Mouse (Mus musculus) skeletal muscle tissue, adult 2 months (tissue): ENCODE measurements at regions not wholly inside any gene's neighbourhood (a gene's known extent, or its start where the extent isn't known, plus 50 kb on each side); places are given as distances from the start of the nearest gene placed in this dataset.

Source experiments
- DNase-seq: peaks from one replicate; pipeline ENCODE4 v3.0.0-alpha.2; 2012; ENCODE audit warnings: low read depth, low spot score

GRCm38 (mm10) chr11:19073265-19073664 is 54.5 kb upstream of the Meis1 start:
- DNase-seq: no peak

- no peak for DNase-seq
Observed at GRCm38 (mm10) chr11:19073887-19074564, 55.2 kb upstream of the Meis1 start.

DNA sequence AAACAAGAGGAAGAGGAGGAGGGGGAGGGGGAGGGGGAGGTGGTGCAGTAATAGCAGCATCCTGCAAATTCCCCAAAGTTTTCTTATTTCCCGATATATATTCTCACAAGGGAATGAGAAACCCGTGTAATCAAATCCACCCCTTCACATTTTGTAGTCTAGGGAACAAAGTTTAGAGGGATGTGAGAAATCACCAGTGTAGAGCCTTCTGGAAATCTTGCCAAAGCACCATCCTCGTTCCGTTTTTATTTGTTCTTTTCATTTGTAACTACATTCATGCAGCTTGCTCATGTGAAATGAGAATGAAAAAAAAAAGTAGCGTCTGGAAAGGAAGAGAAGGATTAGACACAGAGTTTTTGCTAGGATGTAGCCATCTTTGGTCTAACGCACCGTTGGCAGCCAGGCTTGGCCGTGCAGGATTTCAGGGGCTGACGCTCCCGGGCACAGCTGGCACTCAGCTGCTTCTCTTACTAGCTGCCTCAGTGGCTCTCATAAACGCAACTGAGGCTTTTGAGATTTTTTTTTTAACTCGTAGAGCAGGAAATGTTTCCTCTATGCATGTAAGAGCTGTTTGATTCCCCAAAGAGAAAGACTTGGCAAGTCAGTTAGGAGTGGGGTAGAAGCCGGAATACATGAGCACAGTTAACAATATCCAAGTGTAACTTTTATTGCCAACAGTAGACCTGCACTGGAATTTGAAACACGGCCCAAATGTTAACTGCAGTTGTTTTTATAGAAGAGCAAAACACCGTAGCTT is 72.5 kb upstream of the Meis1 start:
- no peak for DNase-seq

DNA sequence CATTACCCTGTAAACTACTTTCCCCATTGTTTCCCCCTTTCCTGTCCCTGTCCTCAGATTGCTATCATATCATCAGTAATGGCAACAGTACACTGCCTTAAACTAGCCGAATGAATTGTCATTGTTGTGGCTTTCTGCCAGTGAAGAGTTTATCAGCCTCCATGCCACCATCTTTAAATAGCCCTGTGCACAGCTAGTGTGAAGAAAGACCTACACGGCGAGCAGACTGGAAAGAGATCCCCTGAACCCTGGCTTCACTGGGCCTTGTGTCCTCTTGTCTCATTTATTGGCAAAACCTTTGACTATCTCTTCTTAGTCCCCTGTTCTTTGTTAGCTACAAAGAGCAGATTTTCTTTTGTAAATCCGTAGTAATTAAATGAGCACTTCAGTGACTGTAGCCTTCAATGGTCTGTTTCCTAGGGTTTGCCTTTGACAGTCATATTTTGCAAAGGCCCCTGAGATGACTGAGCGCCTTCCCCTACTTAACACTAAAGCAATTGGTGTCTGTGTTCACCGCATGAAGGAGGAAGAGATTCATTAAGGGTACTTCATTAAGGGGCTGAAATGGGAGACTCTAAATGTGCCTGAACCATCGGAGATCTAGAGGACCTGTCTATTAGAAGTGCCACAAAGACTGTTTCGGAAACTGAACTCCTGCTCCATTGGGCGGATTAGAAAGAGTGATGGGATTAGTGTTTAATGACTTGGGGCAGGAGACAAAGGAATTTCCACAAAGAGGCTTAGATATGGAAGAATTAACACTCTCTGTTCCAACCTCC is 74.4 kb upstream of the Meis1 start:
- no peak for DNase-seq

DNA sequence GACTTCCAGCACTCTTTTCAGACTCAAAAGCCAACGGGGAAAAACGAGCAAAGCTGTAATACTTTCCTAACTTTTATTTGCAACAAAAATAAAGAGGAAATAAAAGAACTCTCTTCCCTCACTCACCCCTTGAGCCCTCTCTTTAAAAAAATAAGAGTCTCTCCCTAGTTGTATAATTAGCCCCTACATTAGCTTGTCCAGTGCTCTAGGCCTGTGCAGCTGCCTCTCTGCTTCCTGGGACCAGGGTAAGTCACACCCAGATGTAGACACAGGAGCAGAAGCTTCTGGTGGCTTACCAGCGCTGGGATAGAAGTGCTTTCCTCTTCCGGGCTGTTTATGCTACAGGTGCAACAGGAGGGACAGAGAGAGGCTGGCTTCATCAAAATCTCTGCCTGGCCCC is 75.0 kb upstream of the Meis1 start:
- DNase-seq: no peak

GRCm38 (mm10) chr11:19094183-19094582 is 75.4 kb upstream of the Meis1 start:
- DNase-seq: no peak

DNA sequence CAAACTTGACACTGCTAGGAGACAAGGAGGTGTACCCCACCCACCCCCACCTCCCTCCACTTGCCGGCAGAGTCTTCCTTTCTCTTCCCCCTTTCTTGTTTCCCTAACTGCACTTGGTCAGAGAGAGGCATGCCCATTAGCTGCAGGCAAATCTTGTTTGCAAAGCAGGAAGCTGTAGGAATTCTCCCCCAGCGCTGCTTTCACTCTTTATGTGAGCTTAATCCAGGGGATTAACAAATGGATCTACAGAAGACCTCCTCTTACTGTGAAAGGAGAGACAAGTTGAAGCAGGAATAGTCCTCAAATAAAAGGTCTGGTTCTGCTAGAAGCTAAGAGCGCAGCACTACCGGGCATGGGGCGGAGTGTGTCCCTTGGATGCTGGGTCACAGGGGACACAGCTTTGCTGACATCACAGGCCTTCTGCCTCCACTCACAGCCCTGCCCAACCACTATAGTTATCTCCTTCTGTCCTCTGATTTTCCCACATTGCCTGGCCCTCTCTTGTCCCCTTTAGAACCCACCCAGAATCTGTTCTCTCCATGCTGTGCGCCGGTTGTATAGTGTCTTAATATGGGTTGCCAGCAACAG is 84.3 kb upstream of the Meis1 start:
- no peak for DNase-seq

DNA sequence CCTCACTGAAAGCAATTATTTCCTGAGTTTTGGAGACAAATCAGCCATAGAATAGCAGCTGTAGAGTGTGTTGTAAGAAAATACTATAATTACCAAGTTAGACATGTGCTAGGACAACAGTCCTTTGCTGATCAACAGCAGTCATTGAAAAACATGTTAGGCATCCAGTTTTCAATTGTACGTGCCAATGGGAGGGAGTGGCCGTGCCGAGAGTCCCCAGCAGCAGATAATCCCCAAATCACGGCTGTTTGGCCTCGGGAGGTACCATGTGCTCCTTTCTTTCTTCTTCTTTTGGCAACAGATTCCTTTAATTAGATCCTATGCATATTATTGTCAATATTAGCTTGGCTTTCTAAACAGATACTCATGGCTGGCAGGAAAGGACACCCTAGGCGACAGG is 88.4 kb upstream of the Meis1 start:
- no peak for DNase-seq

- no peak for DNase-seq
Observed at GRCm38 (mm10) chr11:19109055-19109454, 90.3 kb upstream of the Meis1 start.

GRCm38 (mm10) chr11:19111916-19112575 is 93.3 kb upstream of the Meis1 start:
- no peak for DNase-seq

DNA sequence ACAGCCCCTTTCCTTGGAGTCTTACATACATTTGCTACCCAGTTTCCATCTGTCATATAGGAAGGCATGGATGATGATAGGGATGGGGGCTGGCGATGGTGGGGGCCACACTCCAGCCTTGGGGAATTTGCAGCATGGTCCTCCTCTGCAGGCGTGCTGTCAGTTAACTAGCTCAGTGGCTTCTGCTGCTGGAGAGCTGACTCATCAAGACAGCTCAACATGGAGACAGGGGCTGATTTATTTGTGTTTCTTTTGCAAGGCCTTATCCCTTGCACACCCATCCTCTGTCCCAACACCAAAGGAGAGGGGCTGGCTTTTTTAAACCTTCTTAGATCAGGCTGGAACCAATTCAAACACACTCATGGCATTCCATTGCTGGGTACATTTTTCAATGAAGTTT is 98.3 kb upstream of the Meis1 start:
- no peak for DNase-seq

DNA sequence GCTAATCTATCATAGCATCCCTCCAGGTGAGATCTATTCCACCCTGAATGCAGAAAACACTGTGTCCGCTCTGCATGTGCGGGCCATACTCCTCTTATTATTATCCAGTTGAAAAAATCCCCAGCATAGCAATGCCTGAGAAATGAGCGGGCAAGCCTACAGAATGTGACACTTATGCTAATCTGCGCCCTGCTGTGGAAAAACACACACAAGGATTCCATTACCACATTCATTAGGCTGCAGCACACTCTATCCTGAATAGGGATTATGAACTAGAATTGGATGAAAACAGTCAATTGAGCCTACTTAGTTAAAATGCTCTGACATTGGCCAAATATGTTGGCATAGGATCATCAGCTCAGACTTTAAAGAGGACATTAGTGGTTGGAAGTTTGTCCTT is 99.5 kb upstream of the Meis1 start:
- no peak for DNase-seq

DNA sequence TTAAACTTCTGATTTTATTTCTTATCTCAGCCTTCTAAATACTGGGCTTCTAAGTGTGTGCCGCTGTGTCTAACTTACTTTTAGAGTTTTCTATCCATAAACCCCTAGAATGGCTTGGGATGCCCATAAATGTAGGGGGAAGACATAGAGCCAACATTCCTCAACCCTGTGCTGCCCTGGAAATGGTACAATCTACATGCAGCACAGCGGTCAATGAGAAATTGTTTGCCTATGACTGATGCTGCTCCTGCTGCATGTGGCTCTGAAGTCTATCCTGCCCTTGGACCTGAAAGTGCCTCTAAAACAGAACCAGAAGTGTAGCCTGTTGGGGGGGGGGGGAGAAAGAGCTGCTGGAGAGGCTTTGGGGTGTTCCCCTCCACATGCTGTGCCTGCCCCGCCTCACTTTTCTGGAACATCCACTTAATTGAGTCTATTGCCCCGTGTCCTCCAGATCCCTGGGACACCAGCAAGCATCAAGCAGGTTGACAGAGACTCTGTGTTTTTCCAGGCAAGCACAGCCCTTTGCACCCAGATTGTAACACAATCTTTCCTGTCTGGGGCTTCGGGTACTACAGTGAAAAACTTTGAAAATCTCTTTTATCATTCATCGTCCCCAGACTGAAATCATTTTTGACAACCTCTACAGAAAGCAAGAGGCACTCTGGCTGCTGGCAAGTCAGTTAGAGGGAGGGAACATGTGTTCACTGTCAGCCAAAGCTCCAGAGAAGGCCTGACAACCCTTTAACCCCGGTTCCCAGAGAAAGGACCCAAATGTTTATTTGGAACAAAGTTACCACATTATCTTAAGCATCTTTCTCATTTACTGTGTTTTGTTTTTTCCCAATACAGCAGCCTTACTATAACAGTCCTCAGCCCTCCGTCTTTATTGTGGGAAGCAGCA is 101.4 kb upstream of the Meis1 start:
- DNase-seq: no peak

GRCm38 (mm10) chr11:19120871-19121270 is 102.1 kb upstream of the Meis1 start:
- no peak for DNase-seq

DNA sequence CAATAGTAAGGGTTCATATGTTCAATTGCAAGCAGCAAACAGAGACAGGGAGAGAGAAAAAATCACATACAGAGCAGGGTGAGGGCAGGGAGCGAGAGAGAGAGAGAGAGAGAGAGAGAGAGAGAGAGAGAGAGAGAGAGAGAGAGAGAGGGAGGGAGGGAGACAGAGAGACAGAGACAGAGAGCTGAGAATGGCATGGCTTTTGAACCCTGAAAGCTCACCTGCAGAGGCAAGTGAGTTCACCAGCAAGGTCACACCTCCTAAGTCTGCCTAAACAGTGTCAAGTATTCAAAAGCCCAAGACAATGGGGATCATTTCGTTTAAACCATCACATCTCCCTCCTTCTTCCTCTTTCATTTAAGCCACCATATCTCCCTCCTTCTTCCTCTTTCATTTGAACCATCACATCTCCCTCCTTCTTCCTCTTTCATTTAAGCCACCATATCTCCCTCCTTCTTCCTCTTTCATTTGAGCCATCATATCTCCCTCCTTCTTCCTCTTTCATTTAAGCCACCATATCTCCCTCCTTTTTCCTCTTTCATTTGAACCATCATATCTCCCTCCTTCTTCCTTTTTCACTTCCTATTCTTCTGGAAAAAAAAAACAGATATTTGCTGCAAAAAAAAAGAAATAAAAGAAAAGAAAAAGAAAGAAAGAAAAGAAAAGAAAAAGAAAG is 116.7 kb upstream of the Meis1 start:
- DNase-seq: no peak

- peak; percentile 74 for DNase-seq
Observed at GRCm38 (mm10) chr11:19138423-19138822, 119.6 kb upstream of the Meis1 start.

- DNase-seq: no peak
Observed at GRCm38 (mm10) chr11:19138831-19139230, 120.0 kb upstream of the Meis1 start.

- peak; percentile 50 for DNase-seq
Observed at GRCm38 (mm10) chr11:19143267-19144000, 124.6 kb upstream of the Meis1 start.

GRCm38 (mm10) chr11:19144506-19144905 is 125.7 kb upstream of the Meis1 start:
- DNase-seq: no peak
